Mouse (Mus musculus): ENCODE results near the gene Ranbp3.

- TF ChIP-seq CTCF (IDR thresholded peaks at IDR 0.05; ENCODE audit: control insufficient read depth, insufficient read depth, insufficient replicate concordance, low read depth, low read length) (no peak), POLR2A (IDR thresholded peaks at IDR 0.05; ENCODE audit: control insufficient read depth, low read depth, low read length) (peak; percentile 79)
Observed at GRCm38 (mm10) chr17:56717363-56718058, 44.4 kb downstream of the Ranbp3 start, which contains the start of the genes Ndufa11 and Vmac.
